Mouse (Mus musculus) liver, embryonic 14.5 days (tissue): ENCODE results near the gene Tmem92.

Experiments
- CTCF ChIP-seq: IDR thresholded peaks from 2 replicates; pipeline ENCODE4 v1.5.1; 2016; ENCODE audit warnings: antibody characterized with exemption, low read depth, control low read depth
- EP300 ChIP-seq: IDR thresholded peaks from 2 replicates; pipeline ENCODE4 v1.6.1; 2016; ENCODE audit warnings: antibody characterized with exemption, low read depth

DNA sequence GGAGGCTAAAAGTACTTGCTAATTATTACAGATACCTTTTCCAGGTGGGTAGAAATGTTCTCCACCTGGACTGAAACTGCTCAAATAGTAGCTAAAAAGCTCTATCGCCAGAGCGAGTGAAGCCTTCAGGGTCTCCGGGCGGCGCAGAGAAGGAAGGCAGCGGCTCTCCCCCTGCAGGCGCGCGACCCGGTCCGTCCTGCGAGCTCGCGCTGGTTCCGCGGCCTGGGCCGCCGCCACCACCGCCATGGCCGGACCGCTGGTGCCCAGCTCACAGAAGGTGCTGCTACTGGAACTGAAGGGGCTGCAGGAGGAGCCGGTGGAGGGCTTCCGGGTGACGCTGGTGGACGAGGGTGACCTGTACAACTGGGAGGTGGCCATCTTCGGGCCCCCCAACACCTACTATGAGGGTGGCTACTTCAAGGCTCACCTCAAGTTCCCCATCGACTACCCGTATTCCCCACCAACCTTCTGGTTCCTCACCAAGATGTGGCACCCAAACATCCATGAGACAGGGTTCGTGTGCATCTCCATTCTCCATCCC is 40.7 kb downstream of the Tmem92 start, which contains the start of gene Cdc34b:
- TF ChIP-seq CTCF (no peak), EP300 (no peak)
